ENCODE assay signal across 8 mouse cellular contexts in the genomic region with DNA sequence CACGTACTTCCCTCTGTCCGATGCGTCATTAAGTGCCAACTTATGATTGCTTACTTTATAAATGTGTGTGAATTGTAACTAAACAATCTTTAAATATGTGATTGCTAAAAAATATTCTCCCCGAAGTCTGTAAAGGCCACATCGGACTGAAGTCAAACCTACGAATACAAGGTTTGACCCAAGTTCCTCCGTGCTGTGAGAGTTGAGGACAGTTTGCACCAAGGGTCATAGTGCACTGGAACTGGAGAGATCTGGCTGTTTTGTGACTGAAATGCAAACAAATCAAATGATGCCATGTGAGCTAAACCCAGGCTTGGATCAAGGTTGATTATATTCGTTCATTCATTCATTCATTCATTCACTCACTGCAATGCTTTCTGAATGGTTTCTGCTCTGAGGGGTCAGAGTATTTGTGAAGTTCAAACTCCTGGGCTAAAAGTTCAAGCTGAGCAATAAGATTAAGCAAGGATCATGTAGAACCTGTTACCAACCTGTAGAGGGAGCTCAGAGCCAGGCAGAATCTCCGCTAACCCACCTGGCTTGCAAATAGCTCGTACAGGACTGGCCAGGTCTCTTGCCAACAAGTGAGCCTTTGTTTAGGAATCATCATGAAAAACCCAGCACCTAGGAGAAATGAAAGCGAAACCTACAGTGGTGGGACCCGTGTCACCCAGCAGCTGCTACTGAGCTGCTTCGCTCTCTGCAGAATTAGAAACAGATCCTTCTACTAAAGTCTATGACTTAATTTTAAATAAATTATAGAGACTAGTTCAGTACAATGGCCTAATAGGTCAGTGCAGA.
A peak's percentile ranks its signal among the peaks of the same experiment; 100 is the strongest.
DNase-seq lines count a peak whose midpoint lies in the region; ATAC-seq and TF ChIP-seq lines count a peak whose summit lies in the region.

No protein-coding gene starts in this region.

- peak overlapping the region; percentile 52 for H3K4me2 ChIP-seq in heart, embryonic 16.5 days (ENCODE audit: low read depth, low read length)
- peak overlapping the region; percentile 37 for H3K4me2 ChIP-seq in lung, embryonic 14.5 days
- no peak overlapping the region for H3K4me2 ChIP-seq in neural tube, embryonic 14.5 days (ENCODE audit: low read depth, low read length)

- TF ChIP-seq POLR2A in ES-Bruce4 (IDR thresholded peaks at IDR 0.05; ENCODE audit: insufficient read depth, low read length), result no peak
- TF ChIP-seq POLR2A in bone marrow, adult 2 months (IDR thresholded peaks at IDR 0.05; ENCODE audit: borderline replicate concordance, control insufficient read depth, low read depth, low read length), result no peak

- ATAC-seq in erythroblast, adult 5-6 weeks (replicated peaks; ENCODE audit: low FRiP score, poor library complexity, severe bottlenecking), result peak; percentile 95
- peak; percentile 86 for ATAC-seq in heart, embryonic 16.5 days (replicated peaks; ENCODE audit: extremely low read depth, insufficient read depth, low FRiP score)
- peak; percentile 78 for ATAC-seq in lung, embryonic 14.5 days (ENCODE audit: insufficient read depth)
- peak; percentile 63 for ATAC-seq in neural tube, embryonic 14.5 days (ENCODE audit: low read depth)

- no peak overlapping the region for H3K9ac ChIP-seq in ES-Bruce4 (ENCODE audit: low read depth, poor library complexity, severe bottlenecking)
- H3K9ac ChIP-seq in heart, embryonic 16.5 days (ENCODE audit: low read length), result peak overlapping the region; percentile 26; the same call in 1 of the 2 replicates
- no peak overlapping the region for H3K9ac ChIP-seq in lung, embryonic 14.5 days
- no peak overlapping the region for H3K9ac ChIP-seq in neural tube, embryonic 14.5 days (replicated peaks; ENCODE audit: low read depth, low read length)

- peak; percentile 72 for DNase-seq in kidney, postnatal 10 days
- peak; percentile 86 for DNase-seq in lung, embryonic 14.5 days
- DNase-seq in thymus, postnatal 10 days (ENCODE audit: low spot score in 2 of 2), result peak; percentile 46 to 59

- H3K4me1 ChIP-seq in ES-Bruce4 (ENCODE audit: control insufficient read depth, insufficient read depth, low read length), result no peaks in the 10 kb centered on the region
- H3K4me1 ChIP-seq in bone marrow, adult 2 months (ENCODE audit: control insufficient read depth, insufficient read depth, low read length), result no peaks in the 10 kb centered on the region; the same call in none of the 2 replicates
- H3K4me1 ChIP-seq in heart, embryonic 16.5 days (ENCODE audit: control insufficient read depth, insufficient read depth, low read length), result no peaks in the 10 kb centered on the region
- H3K4me1 ChIP-seq in lung, embryonic 14.5 days (ENCODE audit: insufficient read depth), result no peaks in the 10 kb centered on the region
- no peaks in the 10 kb centered on the region for H3K4me1 ChIP-seq in neural tube, embryonic 14.5 days (ENCODE audit: control insufficient read depth, insufficient read depth, low read length)

- no peaks in the 10 kb centered on the region for H3K27me3 ChIP-seq in ES-Bruce4 (ENCODE audit: control insufficient read depth, insufficient read depth, low read length, poor library complexity, severe bottlenecking)
- no peaks in the 10 kb centered on the region for H3K27me3 ChIP-seq in heart, embryonic 16.5 days (ENCODE audit: control insufficient read depth, insufficient read depth, low read length)
- no peaks in the 10 kb centered on the region for H3K27me3 ChIP-seq in lung, embryonic 14.5 days (ENCODE audit: insufficient read depth, low read length)
- no peaks in the 10 kb centered on the region for H3K27me3 ChIP-seq in neural tube, embryonic 14.5 days (ENCODE audit: control insufficient read depth, insufficient read depth, low read length)

- TF ChIP-seq EP300 in ES-Bruce4 (IDR thresholded peaks at IDR 0.05; ENCODE audit: insufficient read depth, low read depth, low read length), result no peak

- H3K4me3 ChIP-seq in ES-Bruce4 (ENCODE audit: low read depth, low read length), result no peak overlapping the region
- no peak overlapping the region for H3K4me3 ChIP-seq in bone marrow, adult 2 months (replicated peaks; ENCODE audit: control insufficient read depth, low read depth, low read length)
- peak overlapping the region; percentile 31; the same call in 1 of the 2 replicates for H3K4me3 ChIP-seq in heart, embryonic 16.5 days (ENCODE audit: low read length)
- no peak overlapping the region for H3K4me3 ChIP-seq in lung, embryonic 14.5 days (ENCODE audit: low read depth, low read length)
- no peak overlapping the region for H3K4me3 ChIP-seq in neural tube, embryonic 14.5 days (ENCODE audit: low read depth, low read length)

- TF ChIP-seq CTCF in ES-Bruce4 (IDR thresholded peaks at IDR 0.05; ENCODE audit: low read depth, low read length), result peak; percentile 76
- TF ChIP-seq CTCF in bone marrow, adult 2 months (IDR thresholded peaks at IDR 0.05; ENCODE audit: control insufficient read depth, insufficient read depth, low read length), result peak; percentile 84
- peak; percentile 83 for TF ChIP-seq CTCF in lung, embryonic 14.5 days (IDR thresholded peaks at IDR 0.05; ENCODE audit: low read depth)

- WGBS in bone marrow, adult 2 months, result 43% methylated on average over 13 of the region's 13 CpGs
- 42% methylated on average over 13 of the region's 13 CpGs for WGBS in heart, embryonic 16.5 days
- WGBS in lung, embryonic 14.5 days, result 36% methylated on average over 13 of the region's 13 CpGs
- 57% methylated on average over 13 of the region's 13 CpGs for WGBS in neural tube, embryonic 14.5 days

- H3K27ac ChIP-seq in ES-Bruce4 (ENCODE audit: insufficient read depth, low read length), result no peak overlapping the region
- no peak overlapping the region for H3K27ac ChIP-seq in bone marrow, adult 2 months (ENCODE audit: control insufficient read depth, insufficient read depth, low read depth, low read length, poor library complexity)
- H3K27ac ChIP-seq in heart, embryonic 16.5 days (ENCODE audit: low read length), result no peak overlapping the region
- H3K27ac ChIP-seq in lung, embryonic 14.5 days (ENCODE audit: low read depth), result peak overlapping the region; percentile 54; the same call in 1 of the 2 replicates
- H3K27ac ChIP-seq in neural tube, embryonic 14.5 days (ENCODE audit: low read depth, low read length), result no peak overlapping the region

- no peaks in the 10 kb centered on the region for H3K9me3 ChIP-seq in ES-Bruce4 (replicated peaks; ENCODE audit: control insufficient read depth, insufficient read depth, low read length, poor library complexity, severe bottlenecking)
- no peaks in the 10 kb centered on the region for H3K9me3 ChIP-seq in heart, embryonic 16.5 days (replicated peaks; ENCODE audit: control insufficient read depth, low read length)
- H3K9me3 ChIP-seq in lung, embryonic 14.5 days (ENCODE audit: low read depth, low read length), result no peaks in the 10 kb centered on the region
- no peaks in the 10 kb centered on the region for H3K9me3 ChIP-seq in neural tube, embryonic 14.5 days (ENCODE audit: control insufficient read depth, low read length)

- H3K36me3 ChIP-seq in ES-Bruce4 (ENCODE audit: control insufficient read depth, insufficient read depth, low read length, poor library complexity, severe bottlenecking), result no peaks in the 10 kb centered on the region
- H3K36me3 ChIP-seq in heart, embryonic 16.5 days (ENCODE audit: control insufficient read depth, insufficient read depth), result no peaks in the 10 kb centered on the region
- no peaks in the 10 kb centered on the region for H3K36me3 ChIP-seq in lung, embryonic 14.5 days (ENCODE audit: insufficient read depth)
- no peaks in the 10 kb centered on the region for H3K36me3 ChIP-seq in neural tube, embryonic 14.5 days (ENCODE audit: control insufficient read depth, insufficient read depth, low read length)
